Mouse (Mus musculus) lung, postnatal 25 days (tissue): ENCODE measurements at regions not wholly inside any gene's neighbourhood (a gene's known extent, or its start where the extent isn't known, plus 50 kb on each side); places are given as distances from the start of the nearest gene placed in this dataset.

Source experiments
- DNase-seq: peaks from one replicate; pipeline ENCODE4 v3.0.0; 2022; ENCODE audit warnings: low spot score

GRCm38 (mm10) chr16:19203681-19204080 lies 110.2 kb downstream of the Olfr164 start:
- DNase-seq = no peak

GRCm38 (mm10) chr16:19200977-19201376 lies 112.9 kb downstream of the Olfr164 start:
- no peak for DNase-seq

GRCm38 (mm10) chr16:19199724-19200544 lies 113.9 kb downstream of the Olfr164 start:
- DNase-seq = peak; percentile 18

- DNase-seq = no peak
Measured at GRCm38 (mm10) chr16:19198539-19199385, 115.1 kb downstream of the Olfr164 start.

DNA sequence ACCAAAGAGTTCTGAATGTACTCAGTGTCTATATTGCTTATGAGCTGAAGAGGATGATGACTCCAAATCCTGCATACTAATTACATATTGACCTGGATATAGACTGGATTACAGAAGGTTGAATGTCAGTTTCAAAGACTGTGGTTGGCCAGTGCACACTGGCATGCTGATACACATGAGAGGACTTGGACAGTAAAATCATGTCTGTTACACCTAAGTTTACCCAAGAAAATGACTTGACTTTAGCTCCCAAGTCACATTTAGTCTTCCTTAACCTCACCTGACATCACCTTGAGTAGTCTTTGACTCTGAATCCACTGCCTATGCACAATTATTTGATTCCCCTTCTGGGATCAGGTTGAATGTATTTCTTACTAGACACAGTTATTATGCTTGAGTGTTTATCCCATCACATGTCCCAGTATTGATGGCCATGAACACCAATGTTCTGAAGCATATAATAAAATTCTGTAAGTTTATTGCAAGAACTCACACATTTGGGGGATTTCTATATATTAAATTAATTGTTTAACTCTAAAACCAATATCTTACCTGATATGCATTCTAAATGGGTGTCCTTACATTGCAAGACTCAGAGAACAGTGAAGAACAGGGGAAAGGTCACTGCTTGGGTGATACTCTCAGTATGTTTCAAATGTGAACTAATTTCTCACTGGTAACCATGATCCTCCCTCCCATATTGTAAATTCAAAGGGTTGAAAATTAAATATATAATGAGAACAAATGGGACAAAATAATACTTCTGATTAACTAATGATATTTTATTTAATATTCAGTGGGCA lies 116.0 kb downstream of the Olfr164 start:
- no peak for DNase-seq

DNA sequence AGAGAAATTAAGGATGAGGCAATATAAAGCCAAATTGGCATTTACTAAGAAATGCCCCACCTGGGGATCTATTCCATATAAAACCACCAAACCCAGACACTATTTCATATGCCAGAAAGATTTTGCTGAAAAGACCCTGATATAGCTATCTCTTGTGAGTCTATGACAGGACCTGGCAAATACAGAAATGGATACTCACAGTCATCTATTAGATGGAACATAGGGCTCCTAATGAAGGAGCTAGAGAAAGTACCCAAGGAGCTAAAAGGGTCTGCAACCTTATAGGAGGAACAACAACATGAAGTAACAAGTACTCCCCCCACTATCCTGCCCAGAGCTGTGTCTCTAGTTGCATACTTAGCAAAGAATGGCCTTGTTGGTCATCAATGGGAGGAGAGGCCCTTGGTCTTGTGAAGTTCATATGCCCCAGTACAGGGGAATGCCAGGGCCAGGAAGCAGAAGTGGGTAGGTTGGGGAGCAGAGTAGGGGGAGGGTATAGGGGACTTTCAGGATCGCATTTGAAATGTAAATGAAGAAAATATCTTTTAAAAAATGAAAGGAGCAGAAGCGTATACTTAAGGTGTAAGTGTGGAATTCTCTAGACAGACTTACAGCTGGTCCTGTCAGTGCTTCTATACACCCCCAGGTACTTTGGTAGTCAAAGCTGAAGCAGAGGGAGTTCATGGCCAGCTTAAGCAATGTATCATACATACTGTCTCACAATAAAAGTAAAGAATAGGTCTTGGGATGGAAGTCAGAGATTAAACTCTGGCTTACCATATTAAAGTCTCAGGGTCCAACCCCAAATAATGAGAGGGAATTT lies 128.2 kb downstream of the Olfr164 start:
- no peak for DNase-seq

GRCm38 (mm10) chr16:19179214-19180010 lies 134.5 kb downstream of the Olfr164 start:
- DNase-seq = peak; percentile 22

DNA sequence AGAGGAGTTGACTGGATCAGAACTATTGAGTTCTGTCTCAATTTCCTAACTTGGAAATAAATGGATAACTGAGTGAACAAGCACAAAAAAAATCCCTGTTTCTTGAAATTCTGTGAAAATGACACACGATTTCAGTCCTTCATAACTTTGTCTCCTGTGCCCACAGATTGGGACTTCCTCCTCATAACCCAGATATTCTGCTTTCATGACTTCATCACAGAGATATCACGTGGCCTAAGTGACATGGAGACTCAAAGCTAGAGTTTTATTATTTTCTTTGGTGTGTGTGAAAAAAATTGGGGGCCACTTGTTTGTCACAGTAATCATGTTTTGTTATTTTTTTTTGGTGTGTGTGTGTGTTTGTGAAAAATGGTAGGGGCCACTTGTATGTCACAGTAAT lies 160.8 kb downstream of the Olfr164 start:
- DNase-seq = no peak

- DNase-seq = peak; percentile 32
Measured at GRCm38 (mm10) chr16:19152465-19152864, 161.4 kb downstream of the Olfr164 start.

DNA sequence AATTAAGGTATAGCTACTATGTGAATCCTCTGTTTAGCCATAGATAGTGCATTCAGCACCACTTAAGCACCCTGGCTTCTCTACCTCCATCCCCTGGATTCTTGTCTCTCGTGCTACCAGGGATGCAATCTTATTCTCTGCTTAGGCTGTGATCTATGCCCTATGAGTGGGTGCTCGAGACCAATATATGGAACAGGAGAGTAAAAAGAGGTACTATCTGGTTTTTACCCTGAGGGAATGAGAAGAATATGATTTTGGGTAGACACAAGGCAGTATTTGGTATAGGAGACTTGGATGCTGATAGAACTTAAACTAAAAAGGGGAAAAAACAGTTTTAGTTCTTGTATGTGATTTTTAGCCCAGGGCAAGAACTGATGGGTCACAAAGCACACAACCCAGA lies 162.8 kb downstream of the Olfr164 start:
- DNase-seq = no peak

- no peak for DNase-seq
Measured at GRCm38 (mm10) chr16:19150582-19150981, 163.3 kb downstream of the Olfr164 start.

DNA sequence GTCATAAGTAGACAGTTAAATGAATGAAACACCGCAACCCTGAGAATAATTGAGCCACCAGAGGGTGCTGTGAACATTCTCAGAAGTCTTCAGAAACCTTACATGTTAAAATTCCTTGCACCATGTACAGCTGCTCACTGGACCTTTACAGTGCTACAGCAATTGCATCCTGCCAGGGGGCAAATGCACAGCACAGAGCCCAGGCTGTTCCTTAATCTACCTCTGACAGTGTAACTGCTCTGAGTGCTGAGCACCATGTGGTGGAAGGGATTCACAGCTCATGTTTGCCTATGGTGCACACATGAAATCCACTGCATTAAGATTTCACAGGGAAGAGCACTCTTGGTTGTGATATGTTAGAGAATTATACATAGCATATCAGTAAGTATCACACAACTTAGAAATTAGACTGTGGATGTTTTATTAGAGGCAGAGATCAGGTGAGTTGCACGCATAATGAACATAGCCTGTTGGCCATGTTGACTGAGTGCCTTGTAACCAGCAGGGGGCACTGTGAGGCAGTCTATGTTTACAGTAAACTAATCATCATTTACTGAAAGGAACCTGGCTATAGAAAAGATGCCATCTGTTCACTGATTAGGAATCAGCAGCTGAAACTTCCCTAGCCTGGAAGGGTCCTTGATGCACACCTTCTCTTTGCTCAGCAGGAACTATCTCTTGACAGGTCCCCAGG lies 167.4 kb downstream of the Olfr164 start:
- peak; percentile 30 for DNase-seq
